In the genomic region with DNA sequence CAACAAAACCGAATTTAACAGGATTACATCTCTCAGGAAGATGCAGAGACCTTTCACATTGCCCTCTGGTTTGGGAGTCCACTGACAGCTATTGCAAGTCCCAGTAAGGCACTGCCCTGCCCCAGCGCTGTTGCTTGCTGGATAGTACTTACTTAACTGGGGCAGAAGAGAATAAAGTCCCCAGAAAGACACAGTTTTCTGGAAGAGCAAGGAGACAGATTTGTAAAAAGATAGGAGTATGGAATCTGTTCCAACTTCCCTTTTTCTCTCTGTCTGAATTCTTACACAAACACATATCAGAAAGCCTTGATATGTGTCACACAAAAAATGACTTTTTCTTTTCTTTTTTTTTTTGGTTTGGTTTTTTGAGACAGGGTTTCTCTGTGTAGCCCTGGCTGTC, we compare ENCODE assay signal across 28 mouse cellular contexts. TPM values are rescaled to one million over a fixed set of nuclear protein-coding genes. Genes with fewer than 3 reads are reported as not detected.
A peak's percentile ranks its signal among the peaks of the same experiment; 100 is the strongest.
DNase-seq lines count a peak whose midpoint lies in the region; ATAC-seq and TF ChIP-seq lines count a peak whose summit lies in the region.
"Had no signal": no experiment of that assay in that cellular context is flagged by ENCODE, and none has a peak within 500 bp of the region (broad histone marks: within the 10 kb centered on the region; RNA-seq: fewer than 3 reads in every experiment).

No protein-coding gene starts in this region.

- peak; percentile 41 for DNase-seq in embryo, embryonic 11 days
- no peak for DNase-seq in embryo, embryonic 10.5 days (ENCODE audit: low spot score)
- DNase-seq in hindbrain, embryonic 11.5 days (ENCODE audit: low spot score), result peak; percentile 24
- DNase-seq in hindbrain, postnatal 0 days (ENCODE audit: low spot score), result no peak
- DNase-seq in neural tube, embryonic 10.5 days (ENCODE audit: extremely low spot score, low spot score), result peak; percentile 25
- DNase-seq: adrenal gland, adult 2 months; adrenal gland, postnatal 10 days; adrenal gland, postnatal 25 days; B cell, adult 2 months; cerebellum, adult 11 months; cerebellum, adult 18-20 months; cerebellum, adult 8-10 months; cerebellum, adult 9-11 months; cerebellum, postnatal 14 days; cerebellum, postnatal 36 days had no signal

- H3K9me3 ChIP-seq in hindbrain, embryonic 11.5 days (ENCODE audit: control insufficient read depth, low read length), result no peaks in the 10 kb centered on the region
- no peaks in the 10 kb centered on the region for H3K9me3 ChIP-seq in hindbrain, postnatal 0 days (ENCODE audit: low read length)
- H3K9me3 ChIP-seq in neural tube, embryonic 15.5 days (replicated peaks), result no peaks in the 10 kb centered on the region
- H3K9me3 ChIP-seq: embryonic facial prominence, embryonic 13.5 days; embryonic facial prominence, embryonic 15.5 days; forebrain, embryonic 10.5 days; forebrain, embryonic 12.5 days had no signal

- no peak overlapping the region for H3K4me3 ChIP-seq in hindbrain, embryonic 11.5 days (ENCODE audit: low read depth, low read length)
- H3K4me3 ChIP-seq in hindbrain, postnatal 0 days (ENCODE audit: low read length), result no peak overlapping the region
- H3K4me3 ChIP-seq in neural tube, embryonic 15.5 days (replicated peaks), result no peak overlapping the region
- H3K4me3 ChIP-seq: embryonic facial prominence, embryonic 13.5 days; embryonic facial prominence, embryonic 15.5 days; erythroblast, embryonic 14.5 days; forebrain, embryonic 10.5 days; forebrain, embryonic 12.5 days had no signal

- H3K36me3 ChIP-seq in hindbrain, embryonic 11.5 days (ENCODE audit: control insufficient read depth, insufficient read depth, low read length), result no peaks in the 10 kb centered on the region
- no peaks in the 10 kb centered on the region for H3K36me3 ChIP-seq in hindbrain, postnatal 0 days (ENCODE audit: insufficient read depth, low read length)
- no peaks in the 10 kb centered on the region for H3K36me3 ChIP-seq in neural tube, embryonic 15.5 days
- H3K36me3 ChIP-seq: embryonic facial prominence, embryonic 13.5 days; embryonic facial prominence, embryonic 15.5 days; forebrain, embryonic 10.5 days; forebrain, embryonic 12.5 days; G1E had no signal

- 0 out of 2 replicates have a peak, but pooled peaks cover 2% of the 10 kb centered on the region for H3K4me1 ChIP-seq in hindbrain, embryonic 11.5 days (replicated peaks; ENCODE audit: control insufficient read depth, insufficient read depth, low read length)
- no peaks in the 10 kb centered on the region for H3K4me1 ChIP-seq in hindbrain, postnatal 0 days (ENCODE audit: insufficient read depth, low read length)
- peaks cover 9% of the 10 kb centered on the region for H3K4me1 ChIP-seq in neural tube, embryonic 15.5 days
- H3K4me1 ChIP-seq: embryonic facial prominence, embryonic 13.5 days had no signal

- ATAC-seq in hindbrain, embryonic 11.5 days (ENCODE audit: low FRiP score), result no peak
- ATAC-seq in hindbrain, postnatal 0 days, result no peak
- no peak for ATAC-seq in neural tube, embryonic 15.5 days (ENCODE audit: low FRiP score)
- ATAC-seq: CD4-positive, CD25-positive, alpha-beta regulatory T cell, adult 4 months; forebrain, embryonic 14.5 days; forebrain, embryonic 16.5 days had no signal

- no peak for TF ChIP-seq CTCF in hindbrain, postnatal 0 days (IDR thresholded peaks at IDR 0.05; ENCODE audit: low read depth)

- WGBS in hindbrain, embryonic 11.5 days, result 1% methylated on average over 2 of the region's 2 CpGs
- WGBS in hindbrain, postnatal 0 days, result 5% methylated on average over 2 of the region's 2 CpGs
- 1% methylated on average over 2 of the region's 2 CpGs for WGBS in neural tube, embryonic 15.5 days

- no peak overlapping the region for H3K9ac ChIP-seq in hindbrain, embryonic 11.5 days (ENCODE audit: low read depth, low read length)
- no peak overlapping the region for H3K9ac ChIP-seq in hindbrain, postnatal 0 days (replicated peaks; ENCODE audit: low read length)
- H3K9ac ChIP-seq in neural tube, embryonic 15.5 days (replicated peaks), result no peak overlapping the region
- H3K9ac ChIP-seq: embryonic facial prominence, embryonic 13.5 days; embryonic facial prominence, embryonic 15.5 days; forebrain, embryonic 12.5 days had no signal

- H3K4me2 ChIP-seq in hindbrain, embryonic 11.5 days (replicated peaks; ENCODE audit: low read depth, low read length), result no peak overlapping the region
- H3K4me2 ChIP-seq in hindbrain, postnatal 0 days (ENCODE audit: low read depth, low read length), result no peak overlapping the region
- H3K4me2 ChIP-seq in neural tube, embryonic 15.5 days, result no peak overlapping the region
- H3K4me2 ChIP-seq: embryonic facial prominence, embryonic 13.5 days; embryonic facial prominence, embryonic 15.5 days; forebrain, embryonic 12.5 days had no signal

- no peak overlapping the region for H3K27ac ChIP-seq in hindbrain, embryonic 11.5 days (ENCODE audit: low read depth, low read length)
- H3K27ac ChIP-seq in hindbrain, postnatal 0 days, result no peak overlapping the region
- no peak overlapping the region for H3K27ac ChIP-seq in neural tube, embryonic 15.5 days (replicated peaks)
- H3K27ac ChIP-seq: embryonic facial prominence, embryonic 13.5 days; embryonic facial prominence, embryonic 15.5 days; forebrain, embryonic 10.5 days; forebrain, embryonic 12.5 days had no signal

- H3K27me3 ChIP-seq in hindbrain, embryonic 11.5 days (ENCODE audit: control insufficient read depth, insufficient read depth, low read length), result peaks cover 85% of the 10 kb centered on the region
- peaks cover 82% of the 10 kb centered on the region for H3K27me3 ChIP-seq in hindbrain, postnatal 0 days (ENCODE audit: insufficient read depth, low read length)
- peaks cover 88% of the 10 kb centered on the region for H3K27me3 ChIP-seq in neural tube, embryonic 15.5 days (replicated peaks)
- H3K27me3 ChIP-seq: CH12.LX had no signal

RNA-seq across cellular contexts. Expression of gene Cdkn2a, which starts 5.3 kb away (rescaled TPM):
- polyA plus RNA-seq in hindbrain, embryonic 11.5 days (2014; fragmentation: Nextera tagmentation; extraction: Ambion mirVana), result not detected in 2 replicates
- not detected in 2 replicates for total RNA-seq in hindbrain, postnatal 0 days (2014; rRNA removed)
- not detected in 2 replicates for polyA plus RNA-seq in hindbrain, postnatal 0 days (2015; fragmentation: Nextera tagmentation; extraction: Ambion mirVana)
- polyA plus RNA-seq in neural tube, embryonic 15.5 days (2015; fragmentation: Nextera tagmentation; extraction: Ambion mirVana), result not detected in 2 replicates
- total RNA-seq: CH12.LX; common myeloid progenitor, adult 5-6 weeks; G1E had no signal
- polyA plus RNA-seq: CD4-positive, CD25-positive, alpha-beta regulatory T cell, adult 4 months; embryonic facial prominence, embryonic 11.5 days; embryonic facial prominence, embryonic 13.5 days; embryonic facial prominence, embryonic 15.5 days; forebrain, embryonic 10.5 days; forebrain, embryonic 12.5 days; forebrain, embryonic 14.5 days; forebrain, embryonic 16.5 days; G1E had no signal

RNA-seq across cellular contexts. Expression of gene Cdkn2b, which starts 11.1 kb away (rescaled TPM):
- polyA plus RNA-seq in hindbrain, embryonic 11.5 days (2014; fragmentation: Nextera tagmentation; extraction: Ambion mirVana), result 1.1 and 1.4 TPM in 2 replicates
- 3.4 and 5.7 TPM in 2 replicates for total RNA-seq in hindbrain, postnatal 0 days (2014; rRNA removed)
- polyA plus RNA-seq in hindbrain, postnatal 0 days (2015; fragmentation: Nextera tagmentation; extraction: Ambion mirVana), result 2.3 TPM in 2 replicates
- polyA plus RNA-seq in neural tube, embryonic 15.5 days (2015; fragmentation: Nextera tagmentation; extraction: Ambion mirVana), result 0.93 and 2.3 TPM in 2 replicates
- total RNA-seq: CH12.LX; common myeloid progenitor, adult 5-6 weeks had no signal
- polyA plus RNA-seq: erythroblast, embryonic 14.5 days; G1E had no signal

Comparison
In these comparisons a context has a peak if more than half of its experiments do, and no peak if none do; other contexts are left out.
1. DNase-seq: peak in embryo, embryonic 11 days (single experiment), hindbrain, embryonic 11.5 days (single experiment) and neural tube, embryonic 10.5 days (single experiment); none in embryo, embryonic 10.5 days (single experiment) and hindbrain, postnatal 0 days (single experiment).